In genomic region chr16:91009942-91010529, GRCm38 (mm10) we compare ENCODE assay signal across 8 mouse cellular contexts. TPM values are rescaled to one million over a fixed set of nuclear protein-coding genes. Genes with fewer than 3 reads are reported as not detected.
DNase-seq lines count a peak whose midpoint lies in the region; ATAC-seq and TF ChIP-seq lines count a peak whose summit lies in the region.

No protein-coding gene starts in this region.

- H3K4me2 ChIP-seq in hindbrain, embryonic 14.5 days (replicated peaks), result peak overlapping the region; percentile 69

- no peak; a peak in 1 of 4 replicates for TF ChIP-seq POLR2A in MEL (IDR thresholded peaks at IDR 0.05; ENCODE audit: control insufficient read depth in 1 of 2, insufficient read depth in 1 of 2, low read depth in 1 of 2, low read length in 2 of 2, poor library complexity in 1 of 2)

- peak overlapping the region; percentile 94 for H3K9ac ChIP-seq in MEL (ENCODE audit: control insufficient read depth, low read depth, low read length, poor library complexity, severe bottlenecking)
- H3K9ac ChIP-seq in hindbrain, embryonic 14.5 days, result peak overlapping the region; percentile 85

- H3K4me1 ChIP-seq in MEL (ENCODE audit: control insufficient read depth in 1 of 2, insufficient read depth in 2 of 2, low read length in 2 of 2), result peaks cover 4 to 14% of the 10 kb centered on the region in 2 experiments
- peaks cover 22% of the 10 kb centered on the region for H3K4me1 ChIP-seq in hindbrain, embryonic 14.5 days (replicated peaks; ENCODE audit: control insufficient read depth, insufficient read depth, low read length)
- H3K4me1 ChIP-seq in midbrain, embryonic 10.5 days, result peaks cover 21% of the 10 kb centered on the region

- H3K79me2 ChIP-seq in MEL (ENCODE audit: control insufficient read depth, insufficient read depth, low read length, poor library complexity), result peaks cover 22% of the 10 kb centered on the region

- peaks cover 4 to 23% of the 10 kb centered on the region in 2 experiments for H3K36me3 ChIP-seq in MEL (ENCODE audit: control insufficient read depth in 1 of 2, insufficient read depth in 2 of 2, low read length in 2 of 2)
- peaks cover 19% of the 10 kb centered on the region for H3K36me3 ChIP-seq in hindbrain, embryonic 14.5 days (replicated peaks; ENCODE audit: control insufficient read depth, insufficient read depth)
- peaks cover 20% of the 10 kb centered on the region for H3K36me3 ChIP-seq in midbrain, embryonic 10.5 days

- no peaks in the 10 kb centered on the region for H3K9me3 ChIP-seq in MEL (replicated peaks; ENCODE audit: insufficient read depth, low read length)
- H3K9me3 ChIP-seq in hindbrain, embryonic 14.5 days (ENCODE audit: control insufficient read depth, low read length), result no peaks in the 10 kb centered on the region
- H3K9me3 ChIP-seq in midbrain, embryonic 10.5 days (replicated peaks), result no peaks in the 10 kb centered on the region

- no peak for DNase-seq in layer of hippocampus, adult 2 months (ENCODE audit: low spot score in 2 of 2)
- DNase-seq in layer of hippocampus, adult 9-10 months (ENCODE audit: low spot score), result no peak
- DNase-seq in MEL (ENCODE audit: low read depth, low spot score), result peak; percentile 84
- peak; percentile 31 for DNase-seq in embryo, embryonic 11 days
- peak; percentile 30 for DNase-seq in hindbrain, embryonic 14.5 days (ENCODE audit: low spot score)
- DNase-seq in midbrain, embryonic 10.5 days (ENCODE audit: low spot score), result no peak
- DNase-seq in thymus, postnatal 14 days, result peak; percentile 27
- DNase-seq in layer of hippocampus, adult 11-12 months (ENCODE audit: low spot score), result no peak

- no peak for ATAC-seq in hindbrain, embryonic 14.5 days (ENCODE audit: low FRiP score)

- 1% methylated on average over 19 of the region's 19 CpGs for WGBS in hindbrain, embryonic 14.5 days
- WGBS in midbrain, embryonic 10.5 days, result 3% methylated on average over 19 of the region's 19 CpGs

- no peak for TF ChIP-seq CTCF in layer of hippocampus, adult 2 months (conservative IDR thresholded peaks at IDR 0.05)
- no peak for TF ChIP-seq CTCF in MEL (IDR thresholded peaks at IDR 0.05 in 2 of 3, conservative IDR thresholded peaks at IDR 0.05 in 1 of 3; ENCODE audit: control insufficient read depth in 1 of 3, insufficient read depth in 1 of 3, low read depth in 2 of 3, low read length in 3 of 3, poor library complexity in 1 of 3, severe bottlenecking in 1 of 3)

- no peak for TF ChIP-seq RAD21 in MEL (IDR thresholded peaks at IDR 0.05; ENCODE audit: low read depth, low read length)

- H3K4me3 ChIP-seq in layer of hippocampus, adult 2 months, result peak overlapping the region; percentile 87
- peak overlapping the region; percentile 70 to 95 for H3K4me3 ChIP-seq in MEL (ENCODE audit: control insufficient read depth in 1 of 2, insufficient read depth in 1 of 2, low read depth in 2 of 2, low read length in 2 of 2)
- peak overlapping the region; percentile 88 for H3K4me3 ChIP-seq in hindbrain, embryonic 14.5 days (replicated peaks; ENCODE audit: low read length)
- peak overlapping the region; percentile 88 for H3K4me3 ChIP-seq in midbrain, embryonic 10.5 days

- H3K27ac ChIP-seq in layer of hippocampus, adult 2 months, result peak overlapping the region; percentile 99
- peak overlapping the region; percentile 90 for H3K27ac ChIP-seq in MEL (ENCODE audit: control insufficient read depth, low read depth, low read length)
- H3K27ac ChIP-seq in hindbrain, embryonic 14.5 days, result peak overlapping the region; percentile 88
- peak overlapping the region; percentile 90 for H3K27ac ChIP-seq in midbrain, embryonic 10.5 days (replicated peaks)

- TF ChIP-seq EP300 in MEL (IDR thresholded peaks at IDR 0.05; ENCODE audit: low read depth in 1 of 2, low read length in 2 of 2), result peak in 1 of 2 experiments; percentile 42; a peak in 2 of 4 replicates

- no peaks in the 10 kb centered on the region for H3K27me3 ChIP-seq in MEL (ENCODE audit: control insufficient read depth in 1 of 2, insufficient read depth in 2 of 2, low read length in 2 of 2)
- no peaks in the 10 kb centered on the region for H3K27me3 ChIP-seq in hindbrain, embryonic 14.5 days (ENCODE audit: control insufficient read depth, insufficient read depth, low read length)
- H3K27me3 ChIP-seq in midbrain, embryonic 10.5 days (ENCODE audit: low read depth, poor library complexity, severe bottlenecking), result no peaks in the 10 kb centered on the region

TF ChIP-seq in MEL, 35 proteins besides CTCF, POLR2A, EP300 and RAD21:
- TF ChIP-seq MEF2A (IDR thresholded peaks at IDR 0.05; ENCODE audit: extremely low read depth, insufficient replicate concordance, low read depth, low read length, poor library complexity, severe bottlenecking) (no peak), CHD1 (IDR thresholded peaks at IDR 0.05; ENCODE audit: low read depth, low read length) (no peak), ZNF384 (IDR thresholded peaks at IDR 0.05; ENCODE audit: low read depth, low read length) (peak; percentile 92), GATA1 (IDR thresholded peaks at IDR 0.05; ENCODE audit: low read depth, low read length) (peak; percentile 62), USF2 (IDR thresholded peaks at IDR 0.05; ENCODE audit: borderline replicate concordance in 1 of 2, insufficient read depth in 1 of 2, low read depth in 1 of 2, low read length in 2 of 2) (0 out of 4 replicates have a peak, but pooled peaks of 1 of the 2 experiments have one; percentile 22), NELFE (IDR thresholded peaks at IDR 0.05; ENCODE audit: low read depth, low read length) (peak; percentile 33), GABPA (IDR thresholded peaks at IDR 0.05; ENCODE audit: low read depth, low read length) (no peak), KAT2A (conservative IDR thresholded peaks at IDR 0.05; ENCODE audit: low read depth, low read length) (no peak), MAX (IDR thresholded peaks at IDR 0.05; ENCODE audit: low read length) (peak; percentile 85), ZC3H11A (IDR thresholded peaks at IDR 0.05; ENCODE audit: low read depth, low read length) (no peak), TAL1 (IDR thresholded peaks at IDR 0.05; ENCODE audit: low read length) (no peak), MYB (IDR thresholded peaks at IDR 0.05; ENCODE audit: low read depth, low read length) (peak; percentile 67), SMC3 (IDR thresholded peaks at IDR 0.05; ENCODE audit: low read depth, low read length) (0 out of 2 replicates have a peak, but pooled peaks have one; percentile 1), SIN3A (IDR thresholded peaks at IDR 0.05; ENCODE audit: low read length) (peak; percentile 61), BHLHE40 (IDR thresholded peaks at IDR 0.05; ENCODE audit: borderline replicate concordance, low read depth, low read length) (peak; percentile 76; the same call in 1 of the 2 replicates), NRF1 (IDR thresholded peaks at IDR 0.05; ENCODE audit: insufficient read depth, low read depth, low read length, poor library complexity, severe bottlenecking) (no peak), MAZ (IDR thresholded peaks at IDR 0.05; ENCODE audit: low read depth, low read length) (no peak), JUND (IDR thresholded peaks at IDR 0.05; ENCODE audit: low read depth, low read length) (no peak), MAFK (IDR thresholded peaks at IDR 0.05; ENCODE audit: borderline replicate concordance, low read depth, low read length) (no peak), TBP (IDR thresholded peaks at IDR 0.05; ENCODE audit: low read depth, low read length) (no peak; the same call in 1 of the 2 replicates), ETS1 (IDR thresholded peaks at IDR 0.05; ENCODE audit: low read depth, low read length) (no peak; the same call in 1 of the 2 replicates), ZKSCAN1 (IDR thresholded peaks at IDR 0.05; ENCODE audit: low read depth, low read length) (no peak), E2F4 (IDR thresholded peaks at IDR 0.05; ENCODE audit: borderline replicate concordance, low read depth, low read length) (no peak), POLR2AphosphoS2 (IDR thresholded peaks at IDR 0.05; ENCODE audit: low read length) (no peak), RCOR1 (IDR thresholded peaks at IDR 0.05; ENCODE audit: low read depth, low read length) (0 out of 2 replicates have a peak, but pooled peaks have one; percentile 6), POLR2AphosphoS5 (IDR thresholded peaks at IDR 0.05; ENCODE audit: borderline replicate concordance, low read depth, low read length) (no peak), HCFC1 (IDR thresholded peaks at IDR 0.05; ENCODE audit: low read depth, low read length) (peak; percentile 26; the same call in 1 of the 2 replicates), ELF1 (IDR thresholded peaks at IDR 0.05; ENCODE audit: low read depth, low read length) (no peak), CHD2 (IDR thresholded peaks at IDR 0.05; ENCODE audit: low read length) (no peak; the same call in 1 of the 2 replicates), ZMIZ1 (IDR thresholded peaks at IDR 0.05; ENCODE audit: low read depth, low read length) (0 out of 2 replicates have a peak, but pooled peaks have one; percentile 38), USF1 (IDR thresholded peaks at IDR 0.05; ENCODE audit: low read depth, low read length) (peak; percentile 89), UBTF (IDR thresholded peaks at IDR 0.05; ENCODE audit: borderline replicate concordance, insufficient read depth, low read depth, low read length) (no peak), MXI1 (IDR thresholded peaks at IDR 0.05; ENCODE audit: low read depth, low read length) (peak; percentile 93), MYC (IDR thresholded peaks at IDR 0.05; ENCODE audit: low read depth, low read length) (no peak), TCF12 (IDR thresholded peaks at IDR 0.05; ENCODE audit: low read depth, low read length) (peak; percentile 29; the same call in 1 of the 2 replicates)

RNA-seq across cellular contexts. Expression of gene Synj1, which starts 1.1 kb away (rescaled TPM):
- total RNA-seq in layer of hippocampus, adult 2 months (2021), result 100 to 1,000 TPM; 424 to 431 TPM
- 5.0 and 8.8 TPM in 2 replicates for total RNA-seq in MEL (2012; rRNA removed)
- polyA plus RNA-seq in MEL (2012; ENCODE audit: insufficient read depth in 1 of 2, insufficient read length in 2 of 2, low read depth in 1 of 2, low replicate concordance in 2 of 2, missing spikeins in 1 of 2), result 10 to 100 TPM in 1 of 2 experiments, not detected in 1; 34.5 TPM
- 69.2 and 75.0 TPM in 2 replicates for polyA plus RNA-seq in hindbrain, embryonic 14.5 days (2014; fragmentation: Nextera tagmentation; extraction: Ambion mirVana)
- 14.8 and 18.1 TPM in 2 replicates for polyA plus RNA-seq in midbrain, embryonic 10.5 days (2016; fragmentation: Nextera tagmentation; extraction: Ambion mirVana)

RNA-seq across cellular contexts. Expression of gene Paxbp1, which starts 34.3 kb away (rescaled TPM):
- total RNA-seq in layer of hippocampus, adult 2 months (2021), result 10 to 100 TPM; 73.6 to 90.7 TPM
- 23.8 and 26.3 TPM in 2 replicates for total RNA-seq in MEL (2012; rRNA removed)
- 10 to 100 TPM in 1 of 2 experiments, not detected in 1; 49.6 TPM for polyA plus RNA-seq in MEL (2012; ENCODE audit: insufficient read depth in 1 of 2, insufficient read length in 2 of 2, low read depth in 1 of 2, low replicate concordance in 2 of 2, missing spikeins in 1 of 2)
- polyA plus RNA-seq in hindbrain, embryonic 14.5 days (2014; fragmentation: Nextera tagmentation; extraction: Ambion mirVana), result 64.7 and 71.6 TPM in 2 replicates
- 60.9 and 75.3 TPM in 2 replicates for polyA plus RNA-seq in midbrain, embryonic 10.5 days (2016; fragmentation: Nextera tagmentation; extraction: Ambion mirVana)

Comparison
In these comparisons a context has a peak if more than half of its experiments do, and no peak if none do; other contexts are left out.
1. DNase-seq: peak in MEL (single experiment), embryo, embryonic 11 days (single experiment), hindbrain, embryonic 14.5 days (single experiment) and thymus, postnatal 14 days (single experiment); none in layer of hippocampus, adult 2 months (0 of 2), layer of hippocampus, adult 9-10 months (single experiment), midbrain, embryonic 10.5 days (single experiment) and layer of hippocampus, adult 11-12 months (single experiment).
2. Peak in every context shown above with its lines, with median percentiles within 50 percentile points of each other: H3K27ac ChIP-seq and H3K4me3 ChIP-seq.